Mouse (Mus musculus) forelimb bud, embryonic 11.5 days (tissue): ENCODE measurements around the gene Rp9.
"Not testable (repeated sequence)": the region's sequence is repeated elsewhere in the genome, so short reads cannot be mapped to it uniquely, and the experiment has no call there.

Experiments
- DNase-seq: peaks from one replicate; pipeline ENCODE4 v3.0.0-alpha.2; 2012; ENCODE audit warnings: low read depth, low spot score

Gene Rp9

DNA sequence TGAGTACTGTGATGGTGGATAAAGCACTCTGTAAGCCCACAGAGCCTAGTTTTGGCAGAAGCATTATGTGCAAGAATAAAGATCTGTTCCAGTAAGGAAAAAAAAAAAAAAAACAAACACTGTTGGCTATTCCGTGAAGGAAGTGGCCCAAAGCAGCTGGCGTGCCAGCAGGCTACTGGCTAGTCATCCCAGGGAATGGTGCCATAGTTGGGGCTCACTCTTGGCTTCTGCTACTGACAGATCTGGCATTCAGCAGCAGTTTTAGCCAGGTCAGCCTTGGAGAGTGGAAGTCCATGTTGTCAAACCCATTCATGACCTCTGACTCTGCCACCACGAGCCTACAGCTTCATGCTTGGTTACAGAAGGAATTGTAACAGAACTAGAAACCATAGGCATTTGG, 7.6 kb downstream of the Rp9 start:
- DNase-seq = no peak

DNA sequence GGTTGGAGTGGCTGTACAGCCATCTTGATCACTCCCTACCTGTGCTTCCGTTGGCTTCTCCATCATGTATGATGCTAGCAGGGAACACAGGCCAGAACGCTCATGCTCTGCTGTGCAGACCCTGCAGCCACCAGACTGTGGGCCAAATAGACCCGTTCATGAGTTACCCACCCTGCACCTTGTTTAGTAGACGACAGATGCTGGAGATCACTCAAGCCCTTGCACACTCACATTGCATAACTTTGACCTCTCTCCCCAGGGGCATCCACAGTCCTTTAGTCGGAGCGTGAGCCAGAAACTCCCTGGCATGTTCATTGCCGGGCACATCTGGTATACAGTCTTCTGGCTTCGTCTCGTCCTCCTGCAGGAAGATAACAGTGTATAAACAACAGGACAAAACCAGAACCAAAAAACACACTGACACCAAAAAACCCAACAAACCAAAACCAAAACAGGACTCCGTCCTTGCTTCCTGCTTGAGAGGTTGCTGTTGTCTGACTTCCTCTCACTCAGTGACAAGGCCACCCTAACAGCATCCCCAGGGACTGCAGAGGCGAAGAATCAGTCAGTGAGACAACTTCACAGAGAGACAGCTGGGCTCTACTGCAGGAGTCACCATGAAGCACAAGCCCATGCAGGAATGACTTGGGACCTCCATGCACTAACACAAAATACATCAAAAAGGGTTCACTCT, 12.3 kb downstream of the Rp9 start:
- no peak for DNase-seq

DNA sequence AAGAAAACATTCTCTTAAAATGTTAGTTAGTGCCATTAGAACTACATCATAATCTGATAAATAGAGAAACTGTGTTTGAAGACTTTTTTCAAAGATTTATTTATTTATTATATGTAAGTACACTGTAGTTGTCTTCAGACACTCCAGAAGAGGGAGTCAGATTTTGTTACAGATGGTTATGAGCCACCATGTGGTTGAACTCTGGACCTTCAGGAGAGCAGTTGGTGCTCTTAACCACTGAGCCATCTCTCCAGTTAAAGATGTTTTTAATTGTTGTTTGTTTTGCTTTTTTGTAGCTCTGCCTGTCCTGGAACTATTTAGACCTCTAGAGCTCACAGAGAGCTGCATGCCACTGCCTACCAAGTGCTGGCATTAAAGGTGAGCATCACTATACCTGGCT, 14.5 kb downstream of the Rp9 start:
- no peak for DNase-seq

DNA sequence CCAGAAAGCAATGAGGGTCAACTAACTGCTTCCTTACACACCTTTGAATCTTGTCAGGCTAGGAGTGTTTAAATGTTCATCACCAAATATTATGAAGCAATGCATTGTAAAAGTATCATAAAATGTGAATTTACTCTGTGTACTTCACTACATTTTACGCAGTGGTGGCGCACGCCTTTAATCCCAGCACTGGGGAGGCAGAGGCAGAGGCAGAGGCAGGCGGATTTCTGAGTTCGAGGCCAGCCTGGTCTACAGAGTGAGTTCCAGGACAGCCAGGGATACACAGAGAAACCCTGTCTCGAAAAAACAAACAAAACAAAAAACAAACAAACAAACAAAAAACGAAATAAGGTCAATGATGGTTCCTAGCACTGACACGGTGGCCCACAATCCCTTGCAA, 15.6 kb downstream of the Rp9 start, which contains the start of gene Gm17545:
TSS of gene Gm17545 (plus strand) at position 301 of the 400 bp plus-strand sequence.
- not testable (repeated sequence) for DNase-seq

DNA sequence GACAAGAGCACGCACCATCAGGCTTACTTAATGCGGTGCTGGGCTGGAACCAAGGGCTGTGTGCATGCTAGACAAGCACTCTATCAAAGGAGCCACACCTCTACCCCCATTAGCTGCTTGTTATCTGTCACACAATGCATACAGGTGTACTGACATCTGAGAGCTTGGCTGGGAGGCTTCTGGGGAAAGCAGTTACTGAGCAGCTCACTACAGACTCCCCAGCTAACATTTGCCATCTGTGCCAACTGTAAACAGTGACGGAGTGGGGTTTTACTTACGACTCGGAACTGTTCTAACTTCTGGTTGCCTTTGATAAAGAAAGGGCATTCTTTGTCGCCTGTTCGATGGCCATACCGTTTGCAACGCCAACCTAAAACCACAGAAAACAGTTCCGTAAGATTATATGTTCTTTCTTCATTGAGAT, 16.0 kb downstream of the Rp9 start:
- DNase-seq = no peak

DNA sequence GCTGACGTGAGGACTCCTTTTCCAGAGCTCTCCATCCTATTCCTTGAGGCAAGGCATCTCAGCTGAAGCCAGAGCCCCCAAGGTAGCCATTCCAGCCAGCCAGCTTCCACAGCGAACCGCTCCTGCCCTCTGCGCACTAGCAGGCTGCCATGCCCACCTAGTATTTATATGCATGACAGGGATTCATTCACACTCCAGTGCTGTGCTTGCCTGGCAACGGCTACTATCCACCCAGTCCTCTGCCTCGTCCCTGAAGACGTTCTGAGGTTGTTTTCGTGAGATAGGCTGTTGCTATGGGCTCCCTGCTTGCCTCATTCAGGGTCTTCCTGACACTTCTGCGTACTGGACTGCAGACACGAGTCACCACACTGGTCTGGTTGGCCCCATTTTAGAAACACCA, 16.8 kb downstream of the Rp9 start:
- no peak for DNase-seq

DNA sequence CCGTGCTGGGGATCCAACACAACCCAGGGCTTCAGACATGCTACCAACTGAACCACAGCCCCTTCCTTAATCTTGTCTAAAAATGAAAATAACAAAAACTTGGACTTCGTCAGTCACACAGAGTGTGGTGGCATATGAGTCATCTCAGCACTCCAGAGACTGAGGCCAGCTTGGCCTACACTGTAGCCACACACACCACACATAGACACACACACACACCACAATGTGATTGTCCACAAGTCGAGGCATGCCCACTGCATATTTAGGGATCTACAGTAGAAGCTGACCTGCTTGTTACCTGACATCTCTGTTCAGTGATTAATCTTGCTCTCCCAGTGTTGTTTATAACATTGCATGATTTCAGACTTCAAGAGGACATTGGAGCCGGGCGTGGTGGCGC, 20.3 kb downstream of the Rp9 start:
- DNase-seq = no peak

DNA sequence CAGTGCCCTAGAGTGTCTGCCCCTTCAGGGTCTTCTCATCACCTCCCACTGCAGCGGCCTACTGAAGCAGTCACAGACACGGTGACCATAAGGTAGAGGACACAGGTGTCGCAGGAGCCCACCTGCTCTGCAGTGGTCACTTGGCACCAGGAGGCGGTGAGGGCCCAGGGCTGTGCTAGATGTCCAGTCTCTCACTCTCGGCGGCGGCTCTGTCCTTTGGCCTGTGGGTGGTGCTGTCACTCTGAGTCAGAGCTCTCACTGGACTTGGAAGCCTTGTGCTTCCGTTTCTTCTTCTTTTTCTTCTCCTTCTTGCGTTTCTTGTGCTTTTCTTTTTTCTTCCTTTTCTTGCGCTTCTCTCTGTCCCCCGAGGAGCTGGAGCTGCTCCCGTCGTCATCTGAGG, 21.1 kb downstream of the Rp9 start:
- DNase-seq = no peak

DNA sequence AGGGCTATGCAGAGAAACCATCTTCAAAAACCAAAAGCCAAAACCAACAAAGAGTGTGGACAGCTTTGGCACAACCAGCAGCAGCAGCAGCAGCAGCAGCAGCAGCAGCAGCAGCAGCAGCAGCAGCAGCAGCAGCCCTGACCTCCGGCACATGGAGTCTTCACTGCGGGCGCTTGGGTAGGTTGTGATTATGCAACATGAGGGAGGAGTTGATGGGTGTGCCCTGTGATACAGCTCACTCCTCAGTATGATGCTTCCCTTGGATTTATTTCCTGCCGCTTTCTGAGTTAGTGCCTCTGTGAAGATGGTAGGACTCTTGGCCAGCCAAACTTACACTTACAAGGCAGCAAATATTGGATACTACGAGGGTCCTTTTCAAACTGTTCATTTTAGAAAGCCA, 22.3 kb downstream of the Rp9 start:
- no peak for DNase-seq

DNA sequence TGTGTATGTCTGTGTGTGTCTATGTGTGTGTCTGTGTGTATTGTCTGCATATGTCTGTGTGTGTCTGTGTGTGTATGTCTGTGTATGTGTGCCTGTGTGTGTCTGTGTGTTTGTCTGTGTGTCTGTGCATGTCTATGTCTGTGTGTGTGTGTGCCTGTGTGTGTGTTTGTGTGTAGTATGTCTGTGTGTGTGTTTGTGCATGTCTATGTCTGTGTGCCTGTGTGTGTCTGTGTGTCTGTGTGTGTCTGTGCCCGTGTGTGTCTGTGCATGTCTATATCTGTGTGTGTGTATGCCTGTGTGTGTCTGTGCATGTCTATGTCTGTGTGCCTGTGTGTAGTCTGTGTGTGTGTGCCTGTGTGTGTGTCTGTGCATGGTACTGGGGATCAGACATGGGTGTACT, 24.4 kb downstream of the Rp9 start:
- no peak for DNase-seq

DNA sequence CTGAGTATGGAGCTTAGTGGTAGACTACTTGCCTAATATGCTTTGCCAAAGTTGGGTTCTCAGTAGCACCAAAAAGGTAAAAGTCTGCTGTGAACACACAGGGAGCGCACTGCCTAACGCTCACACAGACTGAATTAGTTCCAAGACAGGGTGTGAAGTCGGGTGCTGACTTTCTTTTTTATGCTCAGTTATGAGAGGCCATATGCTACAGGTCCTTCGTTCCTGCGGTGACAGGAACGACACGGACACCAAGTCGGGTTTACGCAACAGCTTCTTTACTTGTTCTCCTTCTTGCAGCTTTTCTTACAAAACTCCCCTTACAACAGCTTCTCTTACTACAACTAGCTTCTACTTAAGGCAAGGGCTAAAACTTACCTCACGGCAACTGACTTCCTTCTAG, 26.4 kb downstream of the Rp9 start:
- DNase-seq = no peak

DNA sequence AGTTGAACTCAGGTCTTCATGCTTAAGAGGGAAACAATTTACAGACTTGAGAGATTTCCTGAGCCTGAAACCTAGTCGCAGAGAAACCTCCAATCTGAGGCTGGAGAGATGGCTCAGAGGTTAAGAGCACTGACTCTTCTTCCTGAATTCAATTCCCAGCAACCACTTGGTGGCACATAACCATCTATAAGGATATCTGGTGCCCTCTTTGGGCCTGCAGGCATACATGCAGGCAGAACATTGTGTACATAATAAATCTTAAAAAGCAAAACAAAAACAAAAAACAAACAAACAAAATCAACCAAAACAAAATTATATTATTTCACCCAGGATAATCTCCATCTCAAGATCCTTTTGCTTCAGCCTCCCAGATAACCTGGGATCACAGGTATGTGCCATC, 30.7 kb downstream of the Rp9 start:
- no peak for DNase-seq

DNA sequence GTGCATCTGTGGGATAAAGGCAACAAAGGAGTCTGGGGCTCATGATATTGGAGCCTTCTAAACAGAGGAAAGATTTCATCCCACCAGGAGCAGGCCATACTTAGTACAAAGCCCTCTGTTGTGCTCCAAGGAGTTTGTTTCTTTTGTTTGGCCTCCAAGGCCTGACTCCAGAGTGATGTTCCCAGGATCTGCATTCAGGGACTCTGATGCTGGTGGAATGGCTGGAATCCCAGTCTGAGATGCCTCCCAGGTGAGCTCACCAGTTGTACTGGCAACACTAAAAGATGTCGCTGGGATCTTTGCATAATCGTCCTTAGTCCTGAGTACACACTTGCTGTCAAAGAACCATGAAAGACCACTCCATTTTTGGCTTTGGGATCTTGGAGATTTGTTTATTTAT, 35.4 kb downstream of the Rp9 start:
- no peak for DNase-seq

DNA sequence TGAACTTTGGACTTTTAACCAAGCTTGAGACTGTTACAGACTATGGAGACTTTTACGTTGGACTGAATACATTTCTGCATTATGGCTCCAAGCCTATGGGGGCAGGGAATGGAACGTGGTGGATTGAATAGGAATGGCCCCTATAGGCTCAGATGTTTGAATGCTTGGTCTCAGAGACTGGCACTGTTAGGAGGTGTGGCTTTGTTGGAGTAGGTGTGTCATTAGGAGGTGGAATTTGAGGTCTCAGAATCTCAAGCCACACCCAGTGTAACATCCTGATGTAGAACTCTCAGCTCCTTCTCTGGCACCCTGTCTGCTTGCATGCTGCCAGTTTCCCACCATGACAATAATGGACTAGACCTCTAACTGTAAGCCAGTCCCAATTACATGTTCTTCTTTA, 36.3 kb downstream of the Rp9 start:
- no peak for DNase-seq

DNA sequence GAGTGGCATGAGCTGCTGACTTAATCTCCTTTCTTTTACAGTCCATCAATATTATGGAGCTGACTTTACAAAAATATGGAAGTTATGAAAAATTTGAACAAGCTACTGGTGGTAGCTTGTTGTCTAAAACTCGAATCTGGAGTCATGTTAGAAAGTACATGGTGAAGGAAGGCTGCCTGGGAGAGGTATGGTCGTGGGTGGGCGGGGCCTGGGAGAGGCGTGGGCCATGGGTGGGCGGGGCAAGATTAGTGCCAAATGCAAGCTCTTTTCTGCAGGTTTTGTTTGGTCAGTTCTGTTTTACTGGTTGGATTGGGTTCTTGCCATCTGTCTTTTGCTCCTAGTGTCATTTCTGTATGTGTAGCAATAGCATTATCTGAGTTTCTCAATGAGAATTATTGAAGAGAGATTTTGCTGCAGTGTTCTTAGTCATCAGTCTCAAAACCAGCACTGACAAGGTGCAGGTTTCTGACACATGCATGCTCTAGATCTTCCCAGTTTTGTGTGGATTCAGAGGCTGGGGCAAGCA, 39.2 kb downstream of the Rp9 start:
- no peak for DNase-seq

DNA sequence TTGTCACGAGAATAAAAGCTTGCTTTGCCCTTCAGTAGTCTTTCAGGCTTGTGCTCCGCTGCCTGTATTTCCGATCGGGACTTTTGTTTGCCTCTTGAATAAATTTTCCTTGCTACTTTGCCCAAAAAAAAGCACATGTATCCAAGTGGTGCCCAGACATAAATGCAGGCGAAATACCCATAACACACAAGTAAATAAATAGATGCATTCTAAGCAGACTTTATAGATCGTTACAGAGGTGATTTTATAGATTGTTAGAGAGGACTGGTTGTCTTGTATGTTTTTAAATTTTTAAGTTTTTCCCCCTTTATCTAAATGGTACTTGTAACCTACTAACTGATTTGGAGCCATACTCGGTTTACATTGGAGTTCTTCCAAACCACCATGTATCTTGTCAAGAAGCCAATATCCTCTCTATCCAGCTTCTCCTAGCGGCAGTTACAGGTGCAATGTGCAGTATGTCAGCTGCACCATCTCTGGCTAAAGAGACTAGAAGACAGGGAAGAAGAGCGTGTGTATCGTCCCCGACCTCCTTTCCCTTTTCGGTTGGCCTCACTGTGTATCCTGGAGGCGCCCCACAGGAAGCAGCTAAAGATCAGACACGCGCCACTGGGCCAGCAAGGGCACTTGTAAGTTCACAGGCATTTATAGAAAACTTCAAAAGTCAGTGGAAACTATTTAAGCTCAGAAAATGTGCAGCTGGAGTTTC, 39.9 kb downstream of the Rp9 start:
- no peak for DNase-seq

DNA sequence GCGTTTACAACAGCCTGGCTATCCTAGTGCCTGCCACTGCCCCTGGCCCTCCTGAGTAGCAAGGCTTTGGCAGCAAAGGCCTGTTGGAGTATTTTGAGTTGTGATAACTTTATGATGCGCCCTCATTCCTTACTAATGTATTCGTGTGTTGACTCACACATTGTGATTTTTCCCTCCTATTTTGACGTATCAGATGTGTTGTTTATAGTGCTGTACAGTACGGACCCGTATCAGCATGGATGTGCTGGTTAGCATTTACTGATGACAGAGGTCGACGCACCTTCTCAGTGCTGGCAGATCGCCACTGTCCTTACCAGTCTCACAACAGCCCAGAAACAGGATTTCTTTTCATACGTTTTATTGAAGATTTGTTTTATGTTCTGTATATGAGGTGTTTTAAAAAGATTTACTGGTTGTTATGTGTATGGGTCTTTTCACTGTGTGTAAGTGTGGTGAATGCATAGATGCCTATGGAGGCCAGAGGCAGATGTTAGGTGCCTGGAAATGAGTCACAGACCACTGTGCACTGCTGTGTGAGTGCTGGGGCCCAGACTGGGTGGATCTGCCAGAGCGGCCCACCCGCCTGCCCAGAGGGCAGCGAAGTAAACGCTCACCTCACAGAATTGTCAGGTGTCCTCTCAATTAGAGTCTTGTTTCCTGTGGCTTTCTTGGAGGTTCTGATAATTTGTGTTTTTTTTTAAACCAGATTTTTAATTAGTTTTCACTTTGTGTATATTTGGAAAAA, 40.7 kb downstream of the Rp9 start:
- no peak for DNase-seq

DNA sequence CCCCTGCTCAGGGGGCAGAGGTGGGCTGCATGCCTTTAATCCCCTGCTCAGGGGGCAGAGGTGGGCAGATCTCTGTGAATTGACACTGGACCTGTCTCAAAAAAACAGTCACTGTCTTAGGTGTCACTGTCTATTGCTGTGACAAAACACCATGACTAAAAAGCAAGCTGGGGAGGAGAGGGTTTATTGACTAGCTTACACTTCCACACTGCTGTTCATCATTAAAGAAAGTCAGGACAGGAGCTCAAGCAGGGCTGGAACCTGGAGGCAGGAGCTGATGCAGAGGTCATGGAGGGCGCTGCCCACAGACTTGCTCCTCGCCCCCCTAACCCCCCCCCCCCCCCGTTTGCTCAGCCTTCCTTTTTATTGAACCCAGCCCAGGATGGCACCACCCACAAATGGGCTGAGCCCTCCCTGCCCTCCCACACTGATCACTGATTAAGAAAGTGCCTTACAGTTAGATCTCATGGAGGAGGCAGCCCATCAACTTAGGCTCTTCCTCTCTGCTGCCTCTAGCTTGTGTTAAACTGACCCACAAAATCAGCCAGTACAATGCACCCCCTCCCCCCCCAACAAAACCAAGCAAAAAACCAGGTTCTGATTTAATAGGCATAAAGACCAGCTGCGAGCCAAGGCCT, 41.4 kb downstream of the Rp9 start:
- no peak for DNase-seq

DNA sequence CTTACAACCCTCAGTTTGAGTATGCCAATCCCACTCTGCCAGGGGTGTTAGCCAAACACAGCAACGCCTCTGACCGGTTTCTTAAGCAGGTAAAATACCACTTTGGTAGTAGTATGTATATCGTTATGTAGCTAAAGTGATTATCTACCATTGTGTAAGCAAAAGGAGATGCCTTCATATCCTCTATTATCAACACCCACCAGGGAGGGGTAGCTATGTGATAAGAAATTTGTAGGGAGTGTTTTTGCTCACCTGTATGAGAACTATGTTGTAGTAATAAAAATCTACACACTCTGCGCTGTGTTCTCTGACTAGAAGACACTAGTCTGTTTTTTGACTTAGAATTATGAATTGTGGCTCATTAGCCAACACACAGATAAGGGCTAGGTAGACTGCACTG, 44.8 kb downstream of the Rp9 start:
- no peak for DNase-seq

DNA sequence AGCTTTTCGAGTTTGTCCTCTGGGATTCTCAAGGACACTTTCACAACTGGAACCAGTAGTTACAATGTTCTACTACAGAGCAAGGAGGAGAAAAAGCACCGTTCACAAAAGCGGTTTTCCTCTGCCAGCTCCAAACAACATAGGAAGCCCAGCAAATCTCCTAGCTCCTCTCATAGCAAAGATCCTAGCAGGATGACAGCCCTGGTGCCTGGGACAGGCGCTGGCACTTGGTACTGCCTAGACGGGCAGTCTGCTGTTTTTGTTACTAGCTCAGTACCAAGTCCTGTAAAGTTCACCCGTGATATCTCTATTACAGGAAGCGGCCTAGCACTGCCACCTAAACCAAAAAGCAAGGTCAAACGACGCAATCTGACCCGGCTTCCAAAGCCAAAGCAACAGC, 45.3 kb downstream of the Rp9 start:
- no peak for DNase-seq

DNA sequence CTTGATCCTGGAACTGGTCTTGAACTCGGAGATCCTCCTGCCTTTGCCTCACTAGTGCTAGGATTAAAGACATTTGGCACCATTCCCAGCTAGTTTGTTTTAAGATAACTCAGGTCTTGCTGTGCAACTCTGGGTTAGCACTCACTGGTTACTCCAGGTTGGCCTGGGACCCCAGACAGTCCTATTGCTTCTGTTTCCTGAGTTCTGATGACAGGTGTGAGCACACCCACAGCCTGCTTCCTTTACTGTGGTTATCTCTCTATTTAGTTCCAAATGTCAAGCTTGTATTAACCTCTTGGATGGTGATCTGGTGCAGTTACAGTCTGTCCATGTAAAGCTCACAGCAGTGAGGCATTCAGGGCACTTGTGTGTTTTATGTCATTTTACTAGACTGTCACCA, 46.0 kb downstream of the Rp9 start:
- DNase-seq = no peak

DNA sequence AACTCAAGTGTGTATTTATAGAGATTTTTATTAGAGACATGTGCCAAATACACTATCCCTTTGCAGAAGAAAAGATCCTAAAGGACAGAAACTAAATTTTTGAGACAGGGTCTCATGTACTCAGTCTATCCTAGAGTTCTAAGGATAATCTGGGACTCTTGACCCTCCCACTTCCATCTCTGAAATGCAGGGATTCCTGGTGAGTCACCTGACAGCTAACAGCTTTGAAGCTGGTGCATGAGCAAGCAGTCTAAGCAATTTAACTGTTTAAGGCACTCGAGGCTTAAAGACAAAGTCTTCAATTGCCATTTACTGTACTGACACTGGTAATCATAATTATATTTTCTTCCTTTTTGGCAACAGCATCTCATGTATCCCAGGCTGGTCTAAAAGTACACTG, 47.0 kb downstream of the Rp9 start:
- DNase-seq = no peak
